7 mouse cellular contexts compared by ENCODE assay signal in the genomic region with DNA sequence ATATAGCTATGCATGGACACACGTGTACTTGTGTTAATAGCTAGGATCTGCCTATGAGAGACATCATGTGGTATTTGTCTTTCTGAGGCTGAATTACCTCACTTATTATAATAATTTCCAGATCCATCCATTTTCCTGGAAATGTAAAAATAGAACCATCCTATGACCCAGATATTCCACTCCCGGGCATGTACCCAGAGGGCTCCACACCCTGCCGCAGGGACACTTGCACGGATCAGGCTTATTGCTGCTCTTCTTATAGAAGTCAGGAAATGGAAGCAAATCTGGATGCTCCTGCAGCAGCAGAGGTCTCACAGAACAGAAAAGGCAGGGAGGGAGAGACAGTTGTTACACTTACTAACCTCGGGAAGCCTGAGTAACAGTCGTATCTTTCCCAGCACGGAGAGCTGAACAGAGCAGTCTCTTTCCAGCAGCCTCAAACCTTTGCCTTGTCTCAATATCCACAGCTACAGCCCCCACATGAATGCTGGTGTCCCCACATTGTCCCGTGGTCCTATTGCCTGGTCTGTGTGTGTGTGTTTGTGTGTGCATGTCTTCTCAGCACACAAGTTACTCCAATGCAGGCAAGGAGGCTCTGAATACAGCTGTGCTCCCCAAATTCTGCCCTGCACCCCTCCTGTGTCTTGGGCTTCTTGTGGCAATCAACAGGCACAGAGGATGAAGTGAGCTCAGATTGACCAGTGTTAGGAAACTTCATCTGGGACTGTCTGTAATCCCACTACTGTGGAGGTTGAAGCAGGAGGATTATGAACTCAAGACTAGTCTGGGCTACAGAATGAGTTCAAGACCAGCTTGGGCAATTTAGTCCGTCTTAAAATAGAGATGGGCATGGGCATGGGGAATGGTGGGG. TPM values are rescaled to one million over a fixed set of nuclear protein-coding genes. Genes with fewer than 3 reads are reported as not detected.
DNase-seq lines count a peak whose midpoint lies in the region; TF ChIP-seq lines count a peak whose summit lies in the region.

No protein-coding gene starts in this region.

- no peak for DNase-seq in testis, postnatal 10 days (ENCODE audit: low spot score)
- peak; percentile 54 to 58 for DNase-seq in heart, adult 2 months
- DNase-seq in limb, embryonic 10.5 days (ENCODE audit: low spot score): no peak
- DNase-seq in right cerebral cortex, postnatal 4 days: no peak
- no peak for DNase-seq in right cerebral cortex, adult 2 months (ENCODE audit: low spot score in 2 of 2)
- no peak for DNase-seq in Muller cell, postnatal 12 days (ENCODE audit: inconsistent ontology term)

- WGBS in heart, adult 2 months: 12% methylated on average over 9 of the region's 9 CpGs
- WGBS in limb, embryonic 10.5 days: 50% methylated on average over 9 of the region's 9 CpGs

- H3K27ac ChIP-seq in testis, adult 2 months (ENCODE audit: control insufficient read depth, insufficient read depth, low read depth, low read length): peak overlapping the region; percentile 40; the same call in 1 of the 2 replicates
- peak overlapping the region; percentile 97 for H3K27ac ChIP-seq in heart, adult 2 months
- H3K27ac ChIP-seq in limb, embryonic 10.5 days: peak overlapping the region; percentile 97

- H3K4me1 ChIP-seq in testis, adult 2 months (ENCODE audit: control insufficient read depth, insufficient read depth, low read length): peaks cover 33% of the 10 kb centered on the region
- peaks cover 23% of the 10 kb centered on the region for H3K4me1 ChIP-seq in heart, adult 2 months (ENCODE audit: control insufficient read depth, insufficient read depth, low read length)
- peaks cover 58% of the 10 kb centered on the region for H3K4me1 ChIP-seq in limb, embryonic 10.5 days

- no peaks in the 10 kb centered on the region for H3K36me3 ChIP-seq in testis, adult 2 months (ENCODE audit: control insufficient read depth, insufficient read depth, low read length)
- H3K36me3 ChIP-seq in heart, adult 2 months (ENCODE audit: control insufficient read depth, insufficient read depth, low read length): no peaks in the 10 kb centered on the region
- H3K36me3 ChIP-seq in limb, embryonic 10.5 days: no peaks in the 10 kb centered on the region

- no peak for TF ChIP-seq POLR2A in testis, adult 2 months (IDR thresholded peaks at IDR 0.05; ENCODE audit: control insufficient read depth, low read depth, low read length)
- 0 out of 2 replicates have a peak, but pooled peaks have one; percentile 37 for TF ChIP-seq POLR2A in heart, adult 2 months (IDR thresholded peaks at IDR 0.05; ENCODE audit: insufficient read depth, low read depth, low read length)

- intact Hi-C loops in heart, adult 2 months (cut with DNase I): loop anchor here (5.0 kb wide), 3 partner anchors 34 to 394 kb away; no protein-coding TSS in a partner anchor

- no peak for TF ChIP-seq CTCF in testis, adult 2 months (IDR thresholded peaks at IDR 0.05; ENCODE audit: control insufficient read depth, insufficient read depth, insufficient replicate concordance, low read depth, low read length)
- TF ChIP-seq CTCF in heart, adult 2 months (IDR thresholded peaks at IDR 0.05): no peak

- H3K4me3 ChIP-seq in testis, adult 2 months (ENCODE audit: control insufficient read depth, low read depth, low read length): no peak overlapping the region
- H3K4me3 ChIP-seq in heart, adult 2 months: no peak overlapping the region
- peak overlapping the region; percentile 51 for H3K4me3 ChIP-seq in limb, embryonic 10.5 days

- H3K79me2 ChIP-seq in heart, adult 2 months (replicated peaks; ENCODE audit: control insufficient read depth, insufficient read depth, low read length): no peaks in the 10 kb centered on the region

- H3K9ac ChIP-seq in heart, adult 2 months (ENCODE audit: low read depth, low read length): peak overlapping the region; percentile 5; the same call in 1 of the 2 replicates

- H3K27me3 ChIP-seq in testis, adult 2 months (ENCODE audit: control insufficient read depth, insufficient read depth, low read length): no peaks in the 10 kb centered on the region
- H3K27me3 ChIP-seq in heart, adult 2 months (ENCODE audit: control insufficient read depth, insufficient read depth, low read length): no peaks in the 10 kb centered on the region
- H3K27me3 ChIP-seq in limb, embryonic 10.5 days (ENCODE audit: low read depth, poor library complexity, severe bottlenecking): no peaks in the 10 kb centered on the region

- H3K9me3 ChIP-seq in limb, embryonic 10.5 days (replicated peaks): no peaks in the 10 kb centered on the region

- TF ChIP-seq EP300 in heart, adult 2 months (IDR thresholded peaks at IDR 0.05; ENCODE audit: insufficient read depth, low read depth, low read length): no peak

RNA-seq across cellular contexts. Expression of a gene that starts 33.0 kb away (rescaled TPM):
- 0.10 TPM in 1 of 2 replicates, not detected in the other for polyA plus RNA-seq in testis, adult 2 months (2012; rRNA removed)
- under 1 TPM in 1 of 2 experiments, not detected in 1; 0.13 TPM for total RNA-seq in heart, adult 2 months (2021)
- 0.23 and 0.29 TPM in 2 replicates for polyA plus RNA-seq in heart, adult 2 months (2012; rRNA removed)
- polyA plus RNA-seq in limb, embryonic 10.5 days (2016; fragmentation: Nextera tagmentation; extraction: Ambion mirVana): not detected in 2 replicates

RNA-seq across cellular contexts. Expression of a gene that starts 45.0 kb away (rescaled TPM):
- 0.07 and 0.14 TPM in 2 replicates for polyA plus RNA-seq in testis, adult 2 months (2012; rRNA removed)
- total RNA-seq in heart, adult 2 months (2021): under 1 TPM; 0.27 to 0.39 TPM
- 0.73 and 1.00 TPM in 2 replicates for polyA plus RNA-seq in heart, adult 2 months (2012; rRNA removed)
- polyA plus RNA-seq in limb, embryonic 10.5 days (2016; fragmentation: Nextera tagmentation; extraction: Ambion mirVana): not detected in 2 replicates

RNA-seq across cellular contexts. Expression of a gene that starts 59.1 kb away (rescaled TPM):
- polyA plus RNA-seq in testis, adult 2 months (2012; rRNA removed): 12.7 and 13.1 TPM in 2 replicates
- total RNA-seq in heart, adult 2 months (2021): 100 to 1,000 TPM; 106 to 110 TPM
- 86.0 and 145 TPM in 2 replicates for polyA plus RNA-seq in heart, adult 2 months (2012; rRNA removed)
- 45.8 and 62.6 TPM in 2 replicates for polyA plus RNA-seq in limb, embryonic 10.5 days (2016; fragmentation: Nextera tagmentation; extraction: Ambion mirVana)

Comparison
In these comparisons a context has a peak if more than half of its experiments do, and no peak if none do; other contexts are left out.
1. H3K27ac ChIP-seq: peak in every context shown above with its lines; median percentile 97 in heart, adult 2 months; 97 in limb, embryonic 10.5 days; 40 in testis, adult 2 months.
2. DNase-seq: peak in heart, adult 2 months (2 of 2); none in testis, postnatal 10 days (single experiment), limb, embryonic 10.5 days (single experiment), right cerebral cortex, postnatal 4 days (single experiment), right cerebral cortex, adult 2 months (0 of 2) and Muller cell, postnatal 12 days (single experiment).